Mouse (Mus musculus) hindlimb bud, embryonic 11.5 days (tissue): ENCODE results near the gene Dnajc6.

Source experiments
- DNase-seq: peaks from one replicate; pipeline ENCODE4 v3.0.0-alpha.2; 2012; ENCODE audit warnings: low read depth, low spot score; ENCODE audit errors: extremely low spot score

Gene Dnajc6

DNA sequence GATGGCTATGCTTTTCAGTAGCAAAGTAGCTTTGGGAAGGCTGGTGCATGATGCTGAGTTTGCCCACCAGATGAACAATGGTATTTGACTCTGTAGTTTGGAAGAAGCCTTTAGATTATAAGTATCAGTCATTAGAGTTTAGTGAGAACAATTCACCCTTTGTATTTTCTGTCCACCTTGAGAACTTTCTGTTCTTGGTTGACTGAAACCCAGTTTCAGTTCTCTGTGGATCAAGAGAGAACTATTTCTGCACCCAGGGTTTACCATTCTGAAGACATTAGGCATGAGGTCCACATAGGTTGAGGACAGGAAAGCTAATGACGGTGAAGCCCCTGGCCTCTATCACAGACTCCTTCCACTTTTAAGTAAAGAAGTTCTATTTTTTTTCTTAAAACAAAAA is 141.0 kb downstream of the Dnajc6 start:
- no peak for DNase-seq

DNA sequence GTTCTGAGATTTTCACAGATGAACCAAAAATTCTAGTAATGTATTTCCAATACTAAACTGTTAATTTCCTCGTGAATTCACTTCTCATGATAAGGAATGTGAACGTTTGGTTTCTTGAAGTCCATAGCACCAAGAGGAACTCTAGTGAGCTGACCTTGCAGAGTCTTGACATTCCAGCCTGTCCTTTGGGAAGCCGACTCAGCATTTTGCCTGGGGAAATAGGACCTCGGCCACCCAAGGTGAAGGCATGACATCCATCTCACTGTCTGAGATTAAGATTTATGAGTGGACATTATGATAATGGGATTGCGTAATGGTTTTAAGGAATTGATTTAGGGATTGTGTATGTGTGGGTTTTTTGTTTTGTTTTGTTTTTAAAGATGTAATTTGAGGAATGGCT is 144.2 kb downstream of the Dnajc6 start:
- no peak for DNase-seq

DNA sequence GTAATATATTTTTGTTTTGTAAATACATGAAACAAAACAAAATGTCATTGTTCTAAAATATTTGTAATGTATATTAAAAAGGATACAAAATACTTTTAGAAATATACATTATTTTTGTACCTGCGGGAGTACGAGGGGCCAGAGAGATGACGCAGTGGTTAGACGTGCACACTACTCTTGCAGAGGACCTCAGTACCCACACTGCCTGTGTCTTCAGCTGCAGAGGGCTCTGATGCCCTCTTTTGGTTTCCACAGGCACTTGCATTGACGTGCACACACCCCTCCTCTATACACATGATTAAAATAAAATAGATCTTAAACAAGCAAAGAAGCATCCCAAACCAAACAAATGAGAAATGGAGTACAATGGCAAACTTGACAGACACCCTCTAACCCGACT is 146.3 kb downstream of the Dnajc6 start:
- no peak for DNase-seq

DNA sequence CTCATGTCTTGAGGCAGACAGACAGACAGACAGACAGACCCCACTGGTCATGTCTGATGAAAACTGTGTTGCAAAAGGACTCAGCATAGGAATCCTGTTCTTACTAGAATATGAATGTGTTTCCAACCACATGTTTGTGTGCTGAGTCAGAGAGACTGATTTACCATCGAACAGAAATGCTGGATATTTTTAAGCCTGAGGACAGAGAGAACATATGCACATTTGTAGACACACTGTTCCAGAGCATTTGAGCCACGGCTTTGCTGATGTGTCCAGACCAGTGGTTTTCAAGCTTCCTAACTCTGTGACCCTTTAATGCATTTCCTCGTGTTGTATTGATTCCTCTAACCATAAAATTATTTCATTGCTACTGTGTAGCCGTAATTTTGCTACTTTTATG is 146.8 kb downstream of the Dnajc6 start:
- no peak for DNase-seq

DNA sequence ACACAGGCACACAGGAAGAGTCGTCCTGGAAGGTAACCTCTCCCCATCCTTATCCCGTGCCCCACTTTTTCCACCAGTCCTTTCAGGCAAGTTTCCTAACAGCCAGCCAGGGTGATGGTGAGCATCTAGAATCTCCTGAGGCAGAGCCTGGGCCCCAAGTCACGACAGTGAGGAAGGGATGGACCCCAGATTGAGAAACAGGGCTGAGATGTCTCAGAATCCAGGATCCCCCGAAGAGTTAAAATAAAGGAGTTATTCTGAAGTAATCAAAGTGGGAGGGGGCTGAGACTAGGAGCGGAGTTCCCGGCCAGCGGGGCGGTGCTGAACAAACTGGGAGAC is 150.4 kb downstream of the Dnajc6 start:
- DNase-seq = no peak

DNA sequence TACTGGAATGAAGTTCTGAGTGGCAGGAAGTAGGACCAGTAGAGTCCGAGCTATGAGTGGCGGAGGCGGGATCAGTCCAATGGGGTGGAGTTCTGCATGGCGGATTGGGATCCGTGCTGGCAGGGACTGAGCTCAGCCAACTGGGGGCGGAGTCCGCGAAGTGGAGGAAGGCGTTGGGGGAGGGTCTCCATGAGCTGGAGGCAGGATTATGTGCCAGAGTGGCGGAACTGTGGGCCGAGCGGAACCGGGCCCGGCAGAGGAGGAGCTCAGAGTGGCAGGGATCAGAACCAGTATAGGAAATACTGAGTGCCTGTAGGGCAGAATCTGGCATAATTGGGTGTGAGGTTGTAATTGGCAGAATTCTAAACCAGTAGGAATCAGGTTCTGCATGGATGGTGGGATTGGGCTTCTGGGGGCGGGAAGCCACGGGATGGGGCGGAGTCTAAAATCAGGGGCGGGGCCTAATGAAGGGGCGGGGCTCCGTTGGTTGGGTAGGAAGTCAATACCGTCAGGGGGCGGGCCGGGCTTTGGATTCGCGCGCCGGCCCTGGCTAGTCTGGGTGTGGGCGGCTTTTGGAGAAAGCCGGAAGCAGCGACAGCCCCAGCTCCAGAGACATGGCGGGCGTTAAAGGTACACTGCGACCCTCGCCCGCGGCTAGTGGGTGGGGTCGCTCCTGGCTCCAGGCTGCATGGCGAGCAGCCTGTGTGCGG is 150.9 kb downstream of the Dnajc6 start, which contains the start of gene Leprot:
Gene Leprot, plus strand, starts transcription at position 523 of the 710 bp plus-strand sequence.
- DNase-seq = peak; percentile 98

DNA sequence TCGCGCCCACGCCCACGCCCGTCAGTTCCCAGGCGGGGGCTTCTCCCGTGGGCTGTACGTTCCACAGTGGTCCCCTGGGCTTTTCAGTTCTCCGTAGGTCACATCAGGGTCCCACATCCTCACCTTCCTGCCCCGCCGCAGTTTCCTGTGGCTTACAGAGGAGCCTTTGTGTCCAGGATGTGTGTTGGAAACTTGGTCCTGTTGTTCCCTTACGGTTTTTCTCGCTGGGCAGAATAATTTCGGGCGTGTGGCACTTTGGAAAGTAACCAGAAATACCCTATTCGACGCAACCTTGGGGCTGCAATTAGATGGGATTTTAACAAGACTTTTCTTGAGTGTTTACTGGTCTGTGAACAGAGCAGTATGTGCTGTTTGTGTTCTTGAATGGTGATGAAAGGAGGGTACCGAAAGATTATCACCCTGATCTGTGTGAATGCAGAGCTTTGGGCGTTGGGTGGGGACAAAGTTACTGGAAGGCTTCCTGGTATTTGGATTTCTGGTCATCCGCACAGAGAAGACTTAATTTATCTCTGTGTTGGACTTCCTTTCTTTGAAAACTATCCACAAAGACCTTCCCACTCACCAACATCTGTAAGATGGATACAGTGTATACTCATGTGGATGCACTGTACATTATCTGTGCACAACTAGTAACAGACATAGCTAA is 151.7 kb downstream of the Dnajc6 start:
- DNase-seq = no peak

DNA sequence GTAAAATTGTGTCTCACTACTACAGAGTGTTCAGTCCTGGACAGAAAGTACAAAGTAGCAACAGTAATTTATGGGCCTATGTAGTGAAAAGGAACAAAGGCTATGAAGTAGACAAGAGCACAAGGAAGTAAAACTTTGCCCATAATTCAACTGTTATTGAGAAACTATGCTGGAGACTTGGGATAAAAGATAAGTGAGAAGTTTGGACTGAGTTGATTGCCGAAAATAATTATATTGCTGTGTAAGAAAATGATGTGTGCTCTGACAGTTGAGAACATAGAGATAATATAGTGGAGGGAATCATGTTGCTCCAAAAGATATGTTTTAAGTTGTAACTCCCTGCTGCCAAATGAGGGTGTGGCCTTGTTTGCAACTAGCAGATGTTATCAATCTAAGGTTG is 152.3 kb downstream of the Dnajc6 start:
- DNase-seq = no peak

DNA sequence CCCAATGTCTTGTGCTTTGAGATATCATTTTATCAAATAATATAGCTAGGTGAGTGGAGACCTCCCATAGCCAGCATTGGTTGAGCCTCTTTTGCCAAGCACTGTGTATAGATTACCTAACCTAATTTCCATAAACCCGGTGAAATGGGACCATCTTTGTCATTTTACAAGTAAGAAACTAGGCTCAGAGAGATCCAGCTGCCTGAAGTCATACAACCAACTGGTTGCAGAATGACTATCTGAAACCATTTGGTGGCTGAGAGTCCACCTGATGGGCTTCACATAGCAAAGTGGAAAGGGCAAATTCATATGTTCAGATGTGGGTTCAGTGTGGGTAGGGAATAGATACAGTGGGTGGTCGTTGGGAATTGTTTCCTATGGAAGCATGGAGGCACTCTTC is 154.5 kb downstream of the Dnajc6 start:
- no peak for DNase-seq

DNA sequence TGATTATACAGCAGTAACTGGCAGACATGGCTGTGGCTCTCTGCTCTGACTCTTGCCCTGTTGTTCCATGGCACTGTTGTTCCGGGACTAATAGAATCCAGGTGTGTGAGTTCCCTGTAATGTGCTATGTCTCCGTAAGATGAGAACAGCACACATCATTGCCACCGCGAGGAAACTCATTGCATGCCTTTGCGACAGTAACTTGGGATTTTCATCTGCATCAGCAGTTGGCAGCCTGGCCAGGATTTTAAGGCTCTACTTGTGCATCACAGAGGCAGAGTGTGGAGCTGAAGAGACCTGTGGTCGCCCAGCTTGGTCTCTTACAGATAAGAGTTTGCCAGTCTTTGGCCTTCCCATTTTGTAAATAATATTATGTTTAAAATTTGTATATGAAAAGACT is 157.8 kb downstream of the Dnajc6 start:
- DNase-seq = no peak

DNA sequence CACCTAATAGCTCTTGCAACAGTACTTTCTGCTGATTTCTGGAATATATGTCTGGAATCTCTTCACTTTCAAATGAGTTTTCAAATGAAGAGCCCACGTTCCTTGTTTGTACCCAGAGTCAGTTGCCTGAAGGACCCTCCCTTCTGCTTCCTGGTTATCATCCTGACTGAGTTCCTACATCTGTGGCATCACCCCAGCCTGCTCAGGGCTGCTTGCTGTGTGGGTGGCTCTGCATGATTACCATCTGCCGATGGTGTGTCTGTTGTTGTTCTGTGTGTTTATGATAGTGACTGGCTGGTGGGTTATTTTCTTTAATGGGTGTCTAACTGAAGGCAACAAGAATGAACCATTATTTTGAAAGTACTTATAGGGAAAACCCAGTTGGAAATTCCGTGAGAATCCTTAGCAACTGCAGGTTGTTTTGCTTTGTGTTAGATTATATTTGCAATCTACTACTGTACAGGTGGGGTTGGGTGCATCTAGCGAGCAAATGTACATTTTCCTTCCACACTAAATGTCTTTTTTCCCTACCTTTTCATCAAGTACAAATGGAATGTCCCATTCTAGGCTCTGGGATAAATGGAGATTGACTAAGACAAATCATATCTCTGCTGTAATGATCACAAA is 158.5 kb downstream of the Dnajc6 start:
- DNase-seq = no peak

DNA sequence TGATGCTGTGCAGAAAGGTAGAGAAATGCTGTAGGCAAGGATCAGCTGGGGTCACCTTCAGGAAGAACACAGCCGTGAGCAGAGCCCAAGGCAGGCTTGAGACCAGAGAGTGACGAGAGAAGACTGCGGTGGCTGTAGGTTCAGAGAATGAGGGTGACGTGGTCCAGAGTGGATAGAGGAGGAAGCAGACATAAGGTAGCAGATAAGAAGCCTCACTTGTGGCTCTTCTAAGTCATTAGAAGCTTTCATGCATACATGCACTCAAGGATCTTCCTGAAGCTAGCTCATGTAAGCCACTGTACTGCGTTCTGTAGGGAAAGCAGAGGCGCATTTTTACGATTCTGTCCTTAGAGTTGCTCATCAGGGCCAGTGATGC is 159.0 kb downstream of the Dnajc6 start:
- DNase-seq = no peak

DNA sequence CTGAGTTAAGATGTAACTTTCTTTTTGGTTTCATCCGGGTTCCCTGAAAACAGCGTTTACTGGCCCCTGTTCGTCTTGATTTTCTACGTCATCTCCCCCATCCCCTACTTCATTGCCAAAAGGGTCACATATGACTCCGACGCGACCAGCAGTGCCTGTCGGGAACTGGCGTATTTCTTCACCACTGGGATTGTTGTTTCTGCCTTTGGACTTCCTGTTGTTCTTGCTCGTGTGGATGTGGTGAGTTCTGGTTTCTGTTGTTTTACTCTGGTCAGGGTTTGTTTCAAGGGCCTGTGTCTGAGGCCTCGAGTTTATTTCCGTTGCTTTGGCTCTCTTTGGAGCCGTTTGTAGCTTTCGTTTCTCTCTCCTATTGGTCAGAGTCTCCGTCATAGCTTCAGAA is 159.6 kb downstream of the Dnajc6 start:
- DNase-seq = no peak

DNA sequence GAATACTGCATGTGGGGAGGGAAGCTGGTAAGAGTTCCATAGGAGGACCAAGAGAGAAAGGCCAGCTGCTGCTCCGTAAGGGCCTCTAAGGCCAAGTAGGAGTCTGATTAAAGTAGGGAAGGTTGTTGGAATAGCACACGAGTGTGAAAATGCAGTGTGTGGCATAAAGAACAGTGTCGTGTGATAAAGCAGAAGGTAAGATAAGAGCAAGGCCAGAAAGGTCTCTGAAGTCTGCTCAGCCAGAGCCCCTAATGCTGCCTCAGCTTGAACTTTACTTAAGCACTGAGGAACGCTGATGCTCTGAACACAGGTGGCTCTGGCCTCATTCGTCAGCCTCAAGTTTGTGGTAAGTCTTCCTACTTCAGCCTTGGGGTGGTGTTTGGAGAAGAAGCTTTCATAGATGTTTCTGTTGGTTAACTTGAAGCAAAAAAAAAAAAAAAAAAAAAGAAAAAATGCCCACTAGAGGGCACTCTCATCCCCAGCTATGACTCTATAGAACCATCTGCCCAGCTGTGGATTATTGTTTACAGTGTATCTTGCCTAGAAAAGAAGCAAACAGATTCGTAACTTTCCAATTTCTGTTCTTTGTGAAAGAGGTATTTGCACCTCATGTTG is 160.6 kb downstream of the Dnajc6 start:
- DNase-seq = no peak

DNA sequence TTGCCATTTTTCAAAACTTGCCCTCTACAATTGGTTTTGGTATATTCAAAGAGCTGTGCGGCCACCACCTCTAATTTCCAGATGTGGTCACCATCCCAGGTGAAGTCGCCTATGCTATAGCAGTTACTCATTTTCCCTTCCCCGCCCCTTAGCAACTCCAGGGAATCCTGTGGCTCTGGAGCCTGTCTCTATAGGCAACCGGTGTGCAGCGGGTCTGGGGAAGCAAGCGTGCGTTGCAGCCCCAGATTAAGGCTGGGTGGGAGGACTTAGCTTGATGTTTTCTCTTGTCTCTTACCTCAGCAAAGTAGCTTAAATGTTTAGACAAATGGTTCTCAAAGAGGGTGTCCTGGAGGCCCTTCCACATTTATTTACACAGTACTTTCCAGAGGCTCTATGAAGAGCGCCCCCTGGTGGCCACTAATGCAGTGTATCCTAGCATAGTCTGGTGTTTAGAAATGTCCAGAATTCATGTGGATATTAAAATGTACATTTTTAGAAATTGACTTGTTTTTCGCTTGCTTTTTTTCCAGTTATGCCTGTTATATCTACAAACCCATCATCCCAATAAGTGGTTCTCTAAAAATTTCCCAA is 167.8 kb downstream of the Dnajc6 start:
- DNase-seq = no peak

DNA sequence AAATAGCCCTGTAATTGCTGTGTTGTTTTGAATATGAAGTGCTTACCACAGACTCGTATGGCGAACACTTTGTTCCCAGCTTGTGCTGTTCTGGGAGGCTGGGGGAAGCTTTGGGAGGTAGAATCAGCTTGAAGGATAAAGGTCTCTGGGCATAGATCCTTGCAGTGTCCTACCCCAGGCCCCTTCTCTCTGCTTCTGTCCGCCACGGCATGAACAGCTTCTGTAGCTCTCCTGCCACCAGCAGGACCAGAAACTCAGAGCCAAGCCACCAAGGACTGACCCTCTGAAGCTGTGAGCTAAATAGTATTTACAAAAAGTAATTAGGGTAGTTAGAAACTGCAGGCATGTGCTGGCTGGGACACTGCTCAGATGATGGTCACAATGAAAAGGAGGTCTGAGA is 168.3 kb downstream of the Dnajc6 start:
- DNase-seq = no peak

DNA sequence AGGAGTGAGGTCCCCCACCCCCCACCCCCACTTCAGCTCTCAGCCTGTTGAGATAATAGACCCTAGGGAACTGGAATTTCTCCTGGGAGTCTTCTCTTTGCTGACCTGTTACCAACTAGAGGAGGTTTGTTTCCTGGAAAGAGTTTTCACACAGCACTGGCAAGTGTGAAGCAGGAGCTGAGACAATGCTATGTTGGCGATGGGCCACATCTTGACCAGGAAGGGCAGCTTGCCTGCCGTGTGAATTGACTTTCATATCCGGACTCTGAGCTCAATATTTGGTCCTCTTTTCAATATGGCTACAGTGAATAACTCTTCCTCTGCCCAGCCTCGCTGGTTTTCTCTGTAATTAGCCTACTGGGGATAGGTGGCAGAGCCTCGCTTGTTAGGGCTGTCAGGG is 172.7 kb downstream of the Dnajc6 start:
- DNase-seq = no peak

DNA sequence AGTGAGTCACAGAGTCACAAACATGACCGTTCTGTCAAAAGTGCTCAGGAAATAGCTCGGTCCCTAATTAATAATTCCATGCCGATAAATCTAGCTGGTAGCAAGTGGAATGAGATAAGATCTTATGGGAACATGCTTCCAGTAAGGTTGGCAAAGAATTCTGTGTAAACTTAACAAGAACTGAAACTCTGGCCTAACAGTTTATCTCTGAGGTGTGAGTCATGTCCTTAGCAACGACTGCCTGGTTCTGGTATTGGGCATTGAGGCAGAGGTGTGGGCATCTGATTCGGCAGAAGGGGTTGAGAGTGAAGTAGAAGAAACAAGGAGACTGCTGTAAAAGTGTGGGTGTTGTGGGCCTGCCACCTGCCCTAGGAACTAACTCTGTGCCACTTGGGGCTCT is 173.4 kb downstream of the Dnajc6 start:
- no peak for DNase-seq

DNA sequence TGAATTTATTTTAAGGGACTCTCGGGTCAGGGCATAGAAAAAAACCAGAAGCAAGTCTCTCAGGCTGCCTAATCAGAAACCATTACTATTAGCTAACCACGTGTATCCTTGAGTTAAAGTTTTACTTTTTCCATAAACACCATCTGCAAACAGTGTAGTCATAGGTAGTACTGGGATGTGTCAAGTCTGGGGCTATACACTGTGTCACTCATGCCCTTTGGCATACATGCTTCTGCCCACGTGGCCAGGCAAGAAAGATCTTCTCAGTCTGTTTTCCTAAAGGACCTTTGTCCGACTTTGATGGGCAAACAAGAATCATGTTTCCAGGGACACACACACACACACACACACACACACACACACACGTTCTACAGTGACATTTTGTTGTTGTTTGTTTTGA is 178.3 kb downstream of the Dnajc6 start:
- DNase-seq = no peak

DNA sequence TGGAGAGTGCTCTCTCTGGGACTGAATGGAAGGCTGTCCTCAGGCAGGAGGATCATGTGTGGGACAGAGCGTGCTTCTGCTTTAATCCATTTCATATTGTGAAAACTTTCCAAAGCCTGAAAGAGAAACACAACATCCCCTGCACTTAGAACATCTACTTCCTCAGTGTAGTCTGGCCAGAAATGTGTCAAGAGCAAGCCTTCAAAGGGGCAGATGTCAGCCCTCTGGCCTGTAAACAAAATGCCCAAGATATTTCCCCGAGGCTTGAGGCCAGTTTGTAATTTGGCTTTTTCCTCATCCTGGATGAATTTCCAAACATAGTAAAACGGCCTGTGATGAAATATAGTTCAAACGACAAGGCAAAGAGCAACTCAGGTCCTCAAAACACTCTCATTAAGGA is 179.3 kb downstream of the Dnajc6 start:
- DNase-seq = no peak

DNA sequence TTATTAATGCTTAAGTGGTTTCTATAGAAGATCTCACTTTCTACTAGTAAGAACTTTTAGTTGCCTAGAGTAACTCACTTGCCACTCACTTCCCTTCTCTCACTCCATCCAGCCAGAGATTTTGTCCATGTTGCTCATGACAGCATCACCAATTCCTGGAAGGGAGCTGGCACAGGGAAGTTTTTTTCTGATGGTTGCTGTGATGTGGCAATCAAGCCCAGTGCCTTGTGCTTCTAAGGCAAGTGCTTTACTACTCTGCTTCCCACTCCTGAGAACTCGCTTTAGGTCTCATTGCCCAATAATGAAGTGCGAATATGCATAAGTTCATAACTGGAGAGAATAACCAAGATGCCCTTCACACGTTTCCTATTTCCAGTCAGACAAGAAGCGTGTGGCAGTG is 186.2 kb downstream of the Dnajc6 start:
- DNase-seq = no peak

DNA sequence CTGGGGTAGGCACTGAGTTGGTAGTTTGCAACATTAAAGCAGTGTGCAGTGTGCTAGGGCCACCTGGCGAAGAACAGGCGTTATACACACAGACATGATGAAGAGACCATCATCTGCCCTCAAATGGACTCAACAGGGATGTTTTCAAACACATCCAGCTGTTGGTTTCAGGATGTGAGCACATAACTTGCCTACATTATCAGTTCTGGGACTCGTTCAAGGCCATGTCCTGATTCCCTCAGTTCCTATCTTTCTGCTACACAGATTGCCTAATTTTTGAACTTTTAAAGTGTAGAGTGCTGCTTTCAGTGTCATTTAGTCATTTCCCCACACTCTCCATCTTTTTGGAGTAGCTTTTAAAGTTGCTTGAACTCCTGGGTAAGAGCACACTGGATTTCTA is 186.6 kb downstream of the Dnajc6 start:
- DNase-seq = no peak
